Mouse (Mus musculus): ENCODE results near the gene Eva1a.

Eva1a gene

GRCm38 (mm10) chr6:82127827-82128226, 87.0 kb downstream of the Eva1a start:
- no peak for DNase-seq (ENCODE audit: low read depth, low spot score)

GRCm38 (mm10) chr6:82129630-82130217, 88.9 kb downstream of the Eva1a start:
- DNase-seq (ENCODE audit: low read depth, low spot score): no peak

- no peak for DNase-seq (ENCODE audit: low read depth, low spot score)
Observed at GRCm38 (mm10) chr6:82132876-82133591, 92.2 kb downstream of the Eva1a start.

- no peak for DNase-seq (ENCODE audit: low read depth, low spot score)
Observed at GRCm38 (mm10) chr6:82133592-82133978, 92.7 kb downstream of the Eva1a start.

- DNase-seq (ENCODE audit: low read depth, low spot score): no peak
Observed at GRCm38 (mm10) chr6:82135959-82136712, 95.3 kb downstream of the Eva1a start.
